Mouse (Mus musculus) c-Kit-negative CD71-positive TER-119-positive erythroid progenitor cells, embryonic 14.5 days (primary cell): ENCODE measurements around the gene Scnn1a.

Experiments
- DNase-seq: peaks from one replicate; pipeline ENCODE4 v3.0.0-alpha.2; 2013; ENCODE audit warnings: low read depth, low spot score

The Scnn1a gene

GRCm38 (mm10) chr6:125361467-125362291, 41.2 kb downstream of the Scnn1a start:
- DNase-seq: no peak

- DNase-seq: no peak
These were observed 42.6 kb downstream of the Scnn1a start for GRCm38 (mm10) chr6:125363021-125363420.

DNA sequence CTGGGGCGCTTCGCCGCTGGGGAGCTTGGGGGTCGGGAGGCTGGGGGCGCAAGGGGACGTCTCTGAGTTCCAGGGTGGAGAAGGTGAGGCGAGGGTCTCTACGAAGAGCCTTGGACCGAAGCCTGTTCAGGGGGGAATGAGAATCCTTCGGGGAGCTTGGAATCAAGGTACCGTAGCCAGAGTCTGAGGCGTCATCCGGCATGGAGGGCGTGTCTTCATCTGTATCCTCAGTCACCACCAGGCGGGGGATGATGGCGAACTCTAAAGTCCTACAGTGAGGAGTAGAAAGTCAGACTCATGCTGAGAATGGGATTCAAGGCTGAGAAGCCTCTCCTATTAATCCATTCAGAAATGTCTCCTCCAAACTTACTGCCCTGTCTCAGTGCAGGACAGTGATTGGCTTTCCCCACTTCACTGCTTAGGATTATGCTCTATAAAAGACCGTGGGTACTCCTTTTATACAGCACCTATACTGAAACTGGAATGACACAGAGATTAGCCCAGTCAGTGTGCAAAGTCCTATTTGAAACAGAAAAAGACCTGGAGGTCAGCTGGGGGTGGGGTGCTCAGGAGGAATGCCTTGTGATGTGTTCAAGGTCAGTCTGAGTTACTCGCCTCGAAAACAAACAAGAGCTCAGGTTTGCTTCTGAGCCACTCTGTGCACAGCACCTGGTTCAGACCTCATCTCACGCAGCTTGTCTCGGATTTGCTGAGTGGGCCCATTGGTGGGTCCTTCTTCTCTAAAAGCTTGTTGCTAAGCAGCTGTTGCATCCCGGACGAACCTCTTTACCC, 43.2 kb downstream of the Scnn1a start:
- no peak for DNase-seq

DNA sequence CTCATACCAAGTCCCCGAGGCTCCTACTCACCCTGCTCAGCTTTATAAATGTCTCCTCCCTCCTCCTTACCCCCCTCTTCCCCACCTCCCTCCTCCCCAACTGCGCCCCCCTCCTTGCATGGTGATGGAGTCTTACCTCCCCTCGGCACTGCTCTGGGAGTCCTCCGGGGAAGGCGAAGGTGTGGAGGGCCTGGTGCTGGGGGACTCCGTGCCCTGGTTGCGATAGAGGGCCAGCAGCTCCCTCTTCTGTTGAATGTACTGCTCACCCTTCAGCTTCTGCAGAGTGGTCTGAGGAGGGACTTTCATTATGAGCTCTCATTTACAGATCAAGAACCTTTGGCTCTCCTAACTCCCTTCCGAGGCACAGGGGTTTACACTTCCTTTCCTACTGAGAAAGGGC, 44.0 kb downstream of the Scnn1a start:
- no peak for DNase-seq

DNA sequence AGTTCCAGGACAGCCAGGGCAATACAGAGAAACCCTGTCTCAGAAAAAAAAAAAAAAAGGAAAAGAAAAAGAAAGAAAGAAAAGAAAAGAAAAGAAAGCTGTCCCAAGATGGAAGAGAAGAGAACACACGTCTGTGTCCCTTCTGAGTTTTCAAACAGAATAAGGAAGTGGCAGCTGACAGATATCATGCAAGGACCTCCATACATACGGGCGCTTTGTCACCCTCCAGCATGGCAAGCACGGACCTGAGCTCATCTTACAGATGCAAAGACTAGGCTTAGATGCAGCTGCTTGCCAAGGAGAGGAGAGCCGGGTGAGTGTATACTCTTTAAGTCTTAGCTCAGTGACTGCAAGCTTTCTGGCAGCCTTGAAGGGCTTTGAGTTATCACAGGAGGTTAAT, 45.1 kb downstream of the Scnn1a start:
- no peak for DNase-seq

DNA sequence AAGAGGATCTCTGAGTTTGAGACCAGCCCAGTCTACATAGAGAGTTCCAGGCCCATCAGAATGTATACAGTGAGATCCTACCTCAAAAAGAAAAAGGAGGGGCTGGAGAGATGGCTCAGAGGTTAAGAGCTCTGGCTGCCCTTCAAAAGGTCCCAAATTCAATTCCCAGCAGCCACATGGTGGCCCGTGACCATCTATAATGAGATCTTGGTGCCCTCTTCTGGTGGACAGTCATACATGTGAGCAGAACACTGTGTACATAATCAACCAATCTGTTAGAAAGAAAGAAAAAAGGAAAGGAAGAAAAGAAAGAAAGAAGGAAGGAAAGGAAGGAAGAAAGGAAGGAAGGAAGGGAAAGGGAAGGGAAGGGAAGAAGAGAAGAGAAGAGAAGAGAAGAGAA, 45.7 kb downstream of the Scnn1a start:
- no peak for DNase-seq

DNA sequence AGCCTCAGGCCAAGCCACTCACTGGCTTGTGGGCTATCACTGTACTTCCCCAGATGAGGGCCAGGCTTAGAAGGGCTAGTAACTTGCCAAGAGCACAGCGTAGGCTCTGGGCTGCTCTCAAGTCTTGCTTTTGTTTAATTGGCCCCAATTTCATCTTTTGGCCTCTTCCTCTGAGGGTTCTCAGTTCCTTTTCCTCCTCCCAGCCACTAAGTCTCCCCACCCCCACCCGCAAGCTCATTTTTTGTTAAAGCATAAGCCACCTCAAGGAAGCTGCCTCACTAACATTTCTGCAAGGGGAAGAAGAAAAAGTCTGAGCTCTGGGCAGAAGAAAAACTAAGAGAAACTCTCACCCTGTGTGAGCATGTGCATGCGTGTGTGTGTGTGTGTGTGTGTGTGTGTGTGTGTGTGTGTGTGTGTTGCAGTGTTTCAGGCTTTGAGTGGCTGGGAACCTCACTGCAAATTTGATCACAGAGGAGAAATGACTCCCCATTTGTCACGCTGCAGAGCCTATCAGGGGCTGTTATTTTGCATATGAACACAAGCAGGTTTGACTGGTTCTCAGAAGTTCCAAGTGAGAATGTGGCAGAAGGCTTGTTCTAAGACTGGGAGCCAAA, 47.4 kb downstream of the Scnn1a start:
- DNase-seq: no peak

DNA sequence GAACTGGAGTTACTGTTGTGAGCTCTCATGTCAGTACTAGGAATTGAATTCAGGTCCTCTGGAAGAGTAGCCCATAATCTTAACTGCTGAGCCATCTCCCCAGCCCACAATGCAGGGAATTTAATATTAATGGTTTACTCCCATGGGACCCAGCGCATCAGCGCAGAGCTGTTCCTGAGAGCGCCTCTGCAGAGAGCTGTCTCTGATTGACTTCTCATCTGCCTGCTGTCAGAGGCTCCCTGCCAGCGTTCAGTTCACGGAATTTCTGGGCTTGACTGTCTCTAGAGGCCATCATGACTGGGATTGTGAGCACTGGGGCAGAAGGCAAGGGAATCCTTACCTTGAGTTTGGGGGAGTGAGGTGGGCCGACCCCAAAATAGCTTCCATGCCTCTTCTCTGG, 56.6 kb downstream of the Scnn1a start:
- DNase-seq: no peak

GRCm38 (mm10) chr6:125377582-125378451, 57.4 kb downstream of the Scnn1a start:
- no peak for DNase-seq

DNA sequence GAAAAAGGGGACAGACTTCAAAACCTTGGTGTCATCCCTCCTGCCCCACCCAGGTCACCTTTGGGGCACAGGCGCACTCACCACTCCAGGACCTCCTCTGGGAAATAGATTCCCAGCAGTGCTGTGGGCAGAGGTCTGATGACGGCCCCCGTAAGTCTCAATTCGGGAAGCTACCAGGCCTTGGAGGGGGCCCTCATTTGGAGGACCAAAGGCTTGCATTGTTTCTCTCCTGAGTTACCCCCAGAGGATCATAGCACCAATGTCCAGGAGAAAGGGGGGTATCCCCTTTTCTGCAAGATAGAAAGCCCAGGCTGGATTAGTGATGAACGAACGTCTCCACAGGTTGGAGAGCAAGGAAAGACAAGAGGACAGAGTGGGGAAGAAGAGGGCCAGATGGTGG, 58.2 kb downstream of the Scnn1a start:
- no peak for DNase-seq

- DNase-seq: no peak
These were observed 59.3 kb downstream of the Scnn1a start for GRCm38 (mm10) chr6:125379781-125380180.

DNA sequence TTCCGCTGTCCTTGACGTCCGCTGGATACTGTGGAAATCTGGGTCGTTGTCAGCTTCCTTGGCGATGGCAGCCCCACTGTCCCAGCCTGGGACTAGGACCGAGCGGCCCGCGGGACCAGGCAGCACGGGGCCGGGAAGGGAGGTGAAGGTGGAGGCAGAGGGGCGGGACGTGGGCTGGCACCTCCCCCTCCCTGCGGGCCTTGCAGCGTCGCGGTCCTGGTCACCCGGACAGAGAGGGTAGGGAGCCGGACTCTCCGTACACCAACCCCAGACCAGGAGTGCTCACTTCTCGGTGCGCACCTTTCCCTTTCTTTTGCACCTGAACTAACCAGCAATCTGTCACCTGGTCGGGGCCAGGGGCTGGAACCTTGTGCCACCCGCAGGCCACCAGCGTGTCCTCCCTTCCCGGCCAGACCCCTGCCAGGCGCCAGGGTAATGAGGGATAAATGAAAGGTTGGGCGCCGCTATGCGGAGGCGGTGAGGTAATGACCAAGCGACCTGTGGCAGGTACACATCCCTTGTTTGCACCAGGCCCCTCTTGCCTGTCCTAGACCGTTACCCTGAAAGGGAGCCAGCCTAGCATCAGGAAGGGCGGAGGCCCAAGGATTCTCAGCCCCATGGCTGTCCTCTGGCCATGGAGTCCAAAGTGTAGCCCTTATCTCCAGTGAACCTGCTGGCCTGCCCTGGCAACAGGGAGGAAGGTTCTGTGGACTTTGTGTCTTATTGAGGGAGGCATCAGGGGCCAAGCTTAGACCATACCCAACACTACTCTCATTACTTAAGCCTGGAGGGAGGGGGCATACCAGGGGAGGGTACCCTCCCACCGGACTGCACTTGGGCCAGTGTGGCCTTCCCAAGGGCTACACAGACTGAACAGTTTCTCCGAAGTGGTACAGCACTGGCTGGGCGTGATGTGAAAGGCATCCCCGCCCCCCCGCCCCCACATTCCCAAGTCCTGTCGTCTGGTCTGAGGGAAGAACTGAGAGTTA, 60.2 kb downstream of the Scnn1a start, which contains the start of gene Plekhg6:
TSS of gene Plekhg6 (minus strand) at position 422 of the 989 bp plus-strand sequence.
- no peak for DNase-seq

- no peak for DNase-seq
These were observed 61.6 kb downstream of the Scnn1a start for GRCm38 (mm10) chr6:125382024-125382423.

DNA sequence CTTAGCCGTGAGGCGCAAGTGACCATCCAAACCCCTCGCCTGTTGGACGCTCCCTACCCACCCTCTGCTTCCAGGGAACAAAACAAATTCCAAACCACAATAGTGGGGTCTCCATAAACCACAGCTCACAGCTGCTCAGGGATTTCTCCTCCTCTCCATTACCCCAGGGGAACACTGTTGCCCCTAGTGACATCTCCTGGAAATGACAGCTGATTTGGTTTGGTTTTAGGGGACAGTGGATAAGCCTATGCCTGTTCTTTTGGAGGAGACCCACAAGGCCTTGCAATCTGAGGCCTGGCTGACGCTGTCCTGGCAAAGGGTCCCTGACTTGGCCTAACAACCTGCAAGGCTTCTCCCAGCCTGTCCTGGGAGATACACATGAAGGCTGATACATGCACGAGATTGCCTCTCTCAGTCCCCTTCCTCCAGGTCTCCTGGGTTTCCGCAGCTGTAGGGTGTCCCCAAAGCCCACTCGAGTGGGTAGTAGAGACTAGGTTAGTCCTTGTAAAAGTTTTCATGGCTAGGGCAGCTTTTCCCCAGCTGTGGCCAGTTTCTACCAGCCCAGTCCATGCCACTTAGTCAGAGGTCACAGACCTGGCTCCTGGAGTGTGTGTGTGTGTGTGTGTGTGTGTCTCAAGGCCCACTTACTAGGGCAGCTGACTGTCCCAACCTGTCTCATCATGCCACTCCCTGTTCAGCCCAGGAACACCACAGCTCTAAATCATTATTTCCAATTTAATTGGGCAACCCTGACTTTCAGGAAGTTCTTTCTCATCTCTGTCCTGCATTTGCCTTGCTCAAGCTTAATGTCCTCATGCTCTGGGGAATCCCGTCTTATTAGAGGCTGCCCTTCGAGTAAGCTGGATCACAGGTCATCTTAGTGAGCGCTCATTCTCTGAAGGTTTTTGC, 64.9 kb downstream of the Scnn1a start:
- DNase-seq: no peak

DNA sequence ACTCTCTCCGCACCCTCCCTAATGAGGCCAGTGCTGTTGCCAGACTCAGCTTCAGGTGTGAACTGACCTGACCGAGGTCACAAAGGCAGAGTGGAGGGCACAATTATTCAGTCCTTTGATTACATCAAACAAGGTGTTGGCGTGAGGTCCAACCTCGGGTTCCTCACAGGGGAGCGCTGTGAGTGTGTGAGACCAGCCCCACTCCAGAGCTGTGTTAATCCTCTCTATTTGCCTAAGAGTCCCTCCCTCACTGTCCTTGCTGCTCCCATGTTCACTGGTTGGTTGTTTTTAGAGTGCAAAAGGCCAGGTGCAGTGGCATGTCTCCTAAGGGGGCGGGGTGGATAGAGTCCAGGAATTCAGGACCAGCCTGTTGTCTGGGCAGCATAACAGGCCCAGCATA, 65.6 kb downstream of the Scnn1a start:
- no peak for DNase-seq

GRCm38 (mm10) chr6:125389853-125390252, 69.4 kb downstream of the Scnn1a start:
- no peak for DNase-seq
